Mouse (Mus musculus): ENCODE measurements at regions not wholly inside any gene's neighbourhood (a gene's known extent, or its start where the extent isn't known, plus 50 kb on each side); places are given as distances from the start of the nearest gene placed in this dataset.

DNA sequence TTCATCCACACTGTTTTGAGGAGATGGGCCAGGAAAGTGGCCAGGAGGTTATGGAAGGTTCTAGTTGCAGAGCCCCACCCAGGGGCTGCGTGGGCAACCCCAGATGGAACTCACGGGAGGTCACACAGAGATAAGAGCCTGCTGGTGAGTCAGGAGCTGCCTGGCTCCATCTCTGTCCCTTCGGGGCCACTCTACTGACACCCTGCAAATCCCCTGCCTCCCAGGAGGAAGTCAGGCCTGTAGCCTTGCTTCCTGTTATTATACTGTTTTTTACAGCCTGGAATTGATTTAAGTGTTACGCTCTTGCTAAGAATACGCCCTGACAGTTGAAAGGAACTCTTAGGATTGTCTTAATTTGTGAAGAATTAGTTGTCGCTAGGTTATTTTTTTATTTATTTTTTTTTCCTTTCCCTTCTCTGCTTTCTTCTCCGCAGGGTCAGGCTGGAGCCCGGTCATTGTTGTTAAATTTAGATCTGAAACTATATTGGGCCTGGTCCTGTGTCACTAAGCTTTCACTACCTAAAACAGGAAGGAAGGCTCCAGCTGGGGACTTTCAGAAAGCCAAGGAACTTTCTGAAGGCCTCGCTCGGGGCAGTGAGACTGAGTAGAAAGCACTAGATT, 497.9 kb downstream of the Med13l start:
- no peak for DNase-seq (ENCODE audit: low spot score)

DNA sequence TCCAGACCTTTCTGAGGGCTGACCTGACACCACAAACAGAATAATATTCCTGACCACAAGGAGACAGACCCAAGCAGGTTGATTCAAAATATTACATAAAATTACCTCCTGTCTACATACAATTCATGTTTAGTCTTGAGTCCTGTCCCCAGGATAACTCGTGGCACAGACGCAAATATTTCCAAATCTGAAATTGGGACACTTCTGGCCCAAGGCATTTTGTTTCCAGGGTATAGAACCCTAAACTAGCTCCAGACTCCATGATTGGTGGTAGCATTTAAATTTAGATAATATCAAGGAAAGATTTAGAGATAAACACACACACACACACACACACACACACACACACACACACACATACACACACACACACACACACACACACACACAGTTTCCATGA, 498.7 kb downstream of the Med13l start:
- no peak for DNase-seq (ENCODE audit: low spot score)

DNA sequence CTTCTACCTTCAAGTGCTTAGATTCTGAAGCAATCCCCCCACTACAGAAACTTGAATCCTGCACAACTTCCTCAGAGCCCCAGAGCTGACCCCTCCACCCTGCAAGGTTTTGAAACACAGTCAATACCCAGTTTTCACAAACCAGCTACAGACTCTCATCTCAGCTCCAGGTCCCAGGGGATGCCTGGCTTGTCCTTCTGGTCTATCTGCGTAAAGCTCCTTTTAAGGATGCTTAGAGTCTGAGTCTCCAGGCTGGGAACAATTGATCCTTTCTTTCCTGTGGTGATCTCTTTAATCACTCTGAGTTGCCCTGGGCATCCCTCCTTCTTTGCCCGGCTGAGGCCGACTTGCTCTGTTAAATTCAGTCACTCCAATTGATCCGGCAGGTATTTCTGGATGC, 500.4 kb downstream of the Med13l start:
- DNase-seq (ENCODE audit: low spot score) = no peak

DNA sequence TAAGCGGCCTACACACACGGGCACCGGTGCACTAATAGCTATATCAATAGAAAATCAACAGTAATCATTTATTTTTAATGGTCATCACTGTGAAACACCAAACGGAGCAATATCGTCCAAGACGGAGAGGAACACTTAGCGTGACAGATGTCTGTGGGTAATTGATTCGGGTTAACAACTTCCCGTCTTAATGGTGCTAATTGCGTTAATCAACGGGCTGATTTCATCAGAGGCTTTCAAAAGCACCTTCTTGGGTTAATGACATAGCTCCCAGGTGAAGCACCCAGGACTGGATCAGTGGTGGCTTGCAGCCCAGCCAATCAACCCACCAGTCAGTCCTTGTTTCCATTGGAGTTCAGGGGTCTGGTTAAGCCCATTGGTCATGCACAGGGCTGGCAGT, 502.0 kb downstream of the Med13l start:
- DNase-seq (ENCODE audit: low spot score) = no peak

DNA sequence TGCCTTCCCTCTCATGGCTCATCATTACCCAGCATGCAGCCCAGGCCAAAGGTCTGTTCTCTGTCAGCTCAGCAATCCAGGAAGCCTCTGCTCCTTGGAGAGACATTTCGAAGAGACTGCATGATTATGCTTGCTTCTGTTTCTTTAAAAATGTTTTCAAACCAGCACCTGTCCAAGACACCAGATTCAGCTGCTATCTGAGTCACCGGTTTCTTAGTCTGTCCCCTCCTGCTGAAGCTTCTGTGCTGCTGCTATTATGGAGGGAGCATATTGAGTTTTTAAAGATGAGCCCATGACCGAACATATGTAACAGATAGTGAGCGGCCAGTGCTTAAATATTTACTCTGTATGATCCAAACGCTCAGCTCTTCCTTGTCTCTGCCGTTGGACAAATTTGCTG, 506.2 kb downstream of the Med13l start:
- DNase-seq (ENCODE audit: low spot score) = no peak

DNA sequence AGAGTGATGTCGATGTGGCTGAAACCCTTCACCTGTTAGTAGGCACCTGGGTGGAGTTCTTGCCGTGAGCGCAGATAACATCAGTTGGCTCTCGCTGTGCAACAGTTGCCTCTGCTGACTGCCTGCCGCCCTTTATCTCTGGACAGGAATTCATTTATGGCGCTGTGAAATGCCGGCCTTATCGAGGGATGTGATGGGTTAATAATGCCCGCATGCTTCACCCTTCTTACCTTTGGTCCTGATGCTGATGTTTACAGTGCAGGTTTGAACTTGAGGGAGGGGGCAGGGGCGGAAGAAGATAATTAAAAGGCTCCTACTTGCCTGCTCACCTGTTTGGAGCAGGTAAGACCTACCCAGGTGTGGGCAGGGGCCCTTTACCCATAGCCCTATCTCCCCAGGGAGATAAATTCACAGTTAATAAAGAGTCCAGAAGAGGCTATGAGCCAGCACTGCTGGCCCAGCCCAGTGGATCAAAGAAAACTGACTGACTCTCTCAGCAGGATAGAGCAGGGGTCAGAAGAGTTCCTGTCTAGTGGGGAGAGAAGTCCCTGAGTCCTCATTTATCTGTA, 509.4 kb downstream of the Med13l start:
- DNase-seq (ENCODE audit: low spot score) = no peak

DNA sequence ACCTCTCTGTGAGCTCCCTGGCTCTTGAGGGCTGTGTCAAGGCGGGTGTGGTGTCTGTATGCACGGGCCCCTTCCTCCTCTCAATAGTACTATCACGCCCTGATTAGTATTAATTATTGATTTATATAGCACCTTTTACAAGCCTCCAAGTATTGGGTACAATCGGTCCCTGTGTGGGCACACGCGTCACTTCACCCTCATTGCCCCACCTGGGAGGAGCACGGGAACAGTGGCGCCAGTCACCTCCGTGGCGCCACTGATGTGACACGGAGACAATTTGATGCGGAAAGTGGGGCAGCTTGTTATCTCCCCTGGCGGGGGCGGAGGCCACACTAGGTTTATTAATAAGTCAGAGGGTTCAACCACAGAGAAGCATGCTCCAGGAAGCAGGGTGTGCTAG, 512.2 kb downstream of the Med13l start:
- DNase-seq (ENCODE audit: low spot score) = no peak

DNA sequence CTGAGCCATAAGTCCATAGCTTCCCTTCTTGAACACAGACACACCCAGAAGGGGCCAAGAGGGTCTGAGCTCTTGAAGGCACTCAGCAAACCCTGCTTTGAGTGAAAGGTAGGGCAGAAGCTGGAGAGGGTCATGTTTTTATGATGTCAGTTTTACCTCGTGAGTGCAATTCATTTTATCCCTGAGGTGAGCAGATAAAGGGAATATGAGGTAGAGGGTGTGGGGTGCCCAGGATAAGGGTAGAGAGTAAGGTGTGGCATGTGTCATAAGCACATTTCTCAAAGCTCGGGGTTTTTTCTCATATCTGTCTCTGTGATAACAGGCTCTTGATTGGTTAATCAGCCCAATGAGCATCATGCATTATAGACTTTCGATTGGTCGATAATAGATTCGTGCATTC, 520.3 kb downstream of the Med13l start:
- DNase-seq (ENCODE audit: low spot score) = no peak

DNA sequence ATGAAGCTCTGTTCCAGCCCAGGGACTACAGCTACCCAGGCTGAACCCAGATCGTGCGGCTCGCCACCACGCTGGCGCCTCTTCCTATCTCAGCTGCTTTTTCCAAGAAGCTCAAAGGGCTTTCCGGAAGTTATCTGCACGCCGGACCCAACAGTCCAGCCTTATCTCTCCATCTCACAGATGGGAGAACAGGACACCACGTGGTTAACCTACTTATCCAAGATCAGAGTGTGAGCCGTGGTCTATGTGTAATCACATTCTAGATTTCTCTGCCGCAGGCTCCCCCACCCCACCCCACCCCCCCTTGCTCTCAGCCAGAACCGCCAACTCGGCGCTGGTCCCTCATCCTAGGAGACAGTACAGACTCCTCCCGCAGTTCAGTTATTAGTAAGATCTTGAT, 522.4 kb downstream of the Med13l start:
- no peak for DNase-seq (ENCODE audit: low spot score)

DNA sequence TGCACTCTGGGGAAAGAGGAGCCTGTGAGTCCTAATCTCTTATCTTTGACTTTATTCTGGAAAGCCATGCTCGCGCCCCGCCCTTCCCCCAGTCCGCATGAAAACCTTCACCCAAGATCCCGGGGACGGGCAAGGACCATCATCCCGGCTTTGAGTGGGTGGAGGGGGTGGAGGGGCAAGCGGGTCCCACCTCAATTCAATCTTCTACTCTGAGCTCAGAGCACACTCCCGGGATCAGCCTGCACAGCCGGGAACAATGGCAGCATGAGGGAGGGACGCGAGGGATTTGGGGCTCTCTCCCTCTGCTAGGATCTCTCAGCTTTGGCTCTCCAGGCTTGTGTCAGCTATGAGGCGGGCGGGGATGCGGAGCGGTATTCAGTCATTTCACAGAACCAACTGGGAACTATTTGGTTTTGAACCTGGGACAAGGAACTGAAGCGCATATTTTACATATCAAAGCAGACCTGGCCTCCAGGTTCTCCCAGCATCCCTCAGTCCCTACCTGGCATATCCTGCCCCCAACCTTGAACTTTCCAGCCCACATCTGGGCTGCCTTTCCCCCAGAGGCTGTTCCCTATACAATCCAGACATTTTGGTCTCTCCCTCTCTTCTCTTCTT, 537.2 kb downstream of the Med13l start:
- no peak for DNase-seq (ENCODE audit: low spot score)

DNA sequence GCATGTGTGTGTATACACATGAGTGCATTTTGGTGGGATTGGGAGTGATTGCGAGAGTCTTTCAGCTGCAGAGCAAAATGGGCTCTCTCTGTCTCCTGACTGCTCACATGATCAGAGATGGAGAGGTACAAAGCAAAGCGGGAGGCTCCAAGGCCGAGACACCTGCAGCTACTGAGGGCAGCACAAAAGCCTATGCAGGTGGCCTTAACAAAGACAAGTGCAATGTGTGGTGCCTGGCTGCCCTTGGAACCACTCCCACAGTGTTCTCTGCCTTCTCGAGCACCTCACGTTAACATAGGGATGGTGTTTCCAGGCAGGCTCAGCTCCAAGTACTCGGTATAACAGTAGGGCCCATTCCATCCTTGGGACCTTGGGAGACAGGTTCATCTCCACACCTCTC, 539.3 kb downstream of the Med13l start:
- DNase-seq (ENCODE audit: low spot score) = no peak

DNA sequence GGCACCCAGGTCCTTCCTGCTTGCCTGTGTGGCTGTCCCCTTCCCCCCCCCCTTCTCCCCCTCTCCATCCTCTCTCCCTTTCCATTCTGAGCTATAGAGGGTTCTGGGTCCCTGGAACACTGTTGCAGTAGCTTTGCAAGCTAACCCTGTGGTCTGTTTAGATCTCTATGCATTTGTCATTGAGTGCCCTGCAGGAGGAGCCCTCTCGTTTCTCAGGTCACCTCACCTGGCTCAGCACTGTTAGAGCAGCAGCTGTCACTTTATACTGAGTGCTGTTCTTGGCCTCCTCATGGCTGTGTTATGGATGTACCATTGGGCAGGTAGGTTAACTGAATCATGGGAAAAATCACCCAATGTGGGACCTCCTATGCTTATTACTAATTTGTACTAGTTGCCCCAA, 543.0 kb downstream of the Med13l start:
- no peak for DNase-seq (ENCODE audit: low spot score)

DNA sequence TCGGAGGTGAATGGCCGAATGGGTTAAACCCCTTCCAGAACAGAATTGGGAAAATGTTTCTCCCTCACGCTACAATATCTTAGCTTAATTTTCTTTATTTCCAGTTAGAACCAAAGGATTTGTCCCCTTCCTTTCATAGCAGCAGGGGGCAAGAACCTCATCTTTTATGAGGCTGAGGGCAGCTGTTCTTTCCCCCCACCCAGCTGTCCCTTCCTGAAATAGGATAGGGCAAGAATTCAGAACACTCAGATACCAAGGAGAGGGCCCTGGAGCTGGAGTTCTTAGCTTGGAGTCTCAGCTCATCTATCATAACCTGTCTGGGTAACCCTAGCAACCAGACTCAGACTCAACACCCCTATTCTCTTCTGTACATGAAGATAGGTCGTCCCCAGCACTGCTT, 547.4 kb downstream of the Med13l start:
- no peak for DNase-seq (ENCODE audit: low spot score)

DNA sequence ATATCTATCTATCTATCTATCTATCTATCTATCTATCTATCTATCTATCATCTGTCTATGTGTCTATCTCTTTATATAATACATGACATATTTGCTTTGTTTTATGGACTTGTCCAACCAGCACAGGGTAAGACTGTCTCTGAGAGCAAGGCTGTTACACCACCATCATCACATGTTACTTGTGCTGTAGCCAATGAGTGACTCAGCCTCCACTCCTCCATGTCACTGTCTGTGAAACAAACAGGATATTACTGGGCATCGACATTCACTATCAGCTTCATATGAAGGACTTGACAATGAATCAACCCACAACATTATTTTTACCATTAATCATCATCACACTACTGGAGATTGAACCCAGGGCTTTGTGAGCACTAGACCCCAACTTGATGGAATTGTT, 549.0 kb downstream of the Med13l start:
- no peak for DNase-seq (ENCODE audit: low spot score)

DNA sequence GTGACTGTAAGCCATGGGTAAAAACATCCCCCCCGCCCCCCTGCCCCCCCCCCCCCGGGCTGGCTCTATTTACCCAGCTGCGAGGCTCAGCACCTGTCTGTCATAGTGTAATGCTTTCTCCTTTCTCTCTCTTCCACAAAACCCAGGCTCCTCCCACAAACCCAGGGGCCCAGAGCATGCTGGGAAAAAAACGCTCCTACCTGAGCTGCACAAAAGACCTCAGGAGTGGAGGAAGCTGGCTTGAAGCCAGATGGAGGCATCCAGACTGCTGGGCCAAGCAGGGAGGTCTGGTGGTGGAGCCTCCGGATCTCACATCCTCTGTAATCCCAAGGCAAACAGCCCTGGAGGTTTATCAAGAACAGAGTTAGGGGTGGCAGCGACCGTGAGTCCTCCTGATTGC, 553.6 kb downstream of the Med13l start:
- DNase-seq (ENCODE audit: low spot score) = no peak

DNA sequence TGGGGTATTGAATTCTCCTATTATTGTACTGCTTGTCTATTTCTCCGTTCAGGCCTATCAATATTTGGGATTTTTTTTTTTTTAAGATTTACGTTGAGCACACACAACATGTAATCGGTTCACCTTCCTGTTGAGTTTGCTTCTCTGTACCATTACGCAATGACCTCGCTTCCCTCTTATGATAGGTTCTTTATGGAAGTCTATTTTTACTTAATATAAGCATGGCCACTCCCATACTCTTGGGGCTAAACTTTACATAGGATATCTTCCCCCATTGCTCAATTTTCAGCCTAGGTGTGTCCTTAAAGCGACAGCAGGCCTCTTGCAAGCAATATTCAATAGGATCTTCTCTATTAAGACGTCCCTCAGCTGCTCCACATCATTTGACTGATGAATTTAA, 544.7 kb upstream of the Tbx3 start:
- no peak for DNase-seq (ENCODE audit: low spot score)

DNA sequence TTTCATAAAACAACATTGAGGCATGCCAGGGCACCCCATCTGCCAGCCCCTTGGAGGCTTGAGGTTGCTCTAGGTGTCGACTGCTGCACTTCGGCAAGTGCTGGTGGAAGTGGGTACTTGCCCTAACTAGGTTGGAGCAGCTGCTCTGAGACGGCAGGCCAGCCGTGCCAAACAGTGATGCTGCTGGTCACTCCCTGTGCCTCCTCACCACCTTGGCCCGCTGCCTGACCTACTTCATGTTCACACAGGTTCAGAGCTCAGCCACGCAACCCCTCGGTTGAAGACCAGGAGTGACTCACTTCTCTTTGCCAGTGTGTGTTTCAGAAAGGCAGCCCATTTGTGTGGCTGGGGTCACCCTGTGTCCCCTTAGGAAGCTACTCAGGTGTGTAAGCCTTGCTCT, 540.3 kb upstream of the Tbx3 start:
- no peak for DNase-seq (ENCODE audit: low spot score)

DNA sequence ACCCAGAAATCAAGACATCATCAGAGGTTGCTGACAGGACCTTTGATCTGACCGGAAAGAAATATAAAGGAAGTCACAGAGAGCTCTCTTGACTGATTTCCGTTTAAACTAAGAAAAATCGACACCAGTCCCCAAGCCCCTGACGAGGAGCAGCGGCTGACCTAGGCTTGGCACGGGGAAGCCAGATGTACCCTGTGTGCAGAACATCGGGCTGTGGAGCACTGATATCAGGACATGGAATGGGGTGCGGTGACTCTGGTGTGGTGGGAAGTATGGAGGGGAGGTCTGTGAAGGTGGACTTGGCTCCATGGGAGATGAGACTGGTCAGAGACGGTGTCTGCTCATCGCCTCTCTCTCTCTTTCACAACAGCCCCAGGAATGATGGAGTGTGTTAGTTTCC, 539.0 kb upstream of the Tbx3 start:
- no peak for DNase-seq (ENCODE audit: low spot score)

DNA sequence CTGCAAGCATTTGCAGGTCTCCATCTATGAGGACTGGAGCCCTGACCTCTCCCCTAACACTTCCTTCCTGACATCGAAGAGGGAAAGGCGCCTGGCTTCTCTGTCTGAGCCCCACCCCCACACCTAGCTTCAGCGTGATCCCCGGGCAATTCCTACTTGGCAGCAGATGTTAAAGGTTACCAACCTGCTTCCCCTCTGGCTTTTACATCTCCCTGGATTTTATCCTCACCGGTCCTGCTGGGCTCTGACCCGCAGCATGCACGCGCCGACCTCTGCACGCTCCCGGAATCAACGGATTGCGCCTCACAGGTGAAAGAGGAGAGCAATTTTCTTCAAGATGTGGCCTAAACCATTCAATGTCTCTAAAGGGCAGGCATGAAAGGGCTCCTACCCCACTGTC, 537.1 kb upstream of the Tbx3 start:
- no peak for DNase-seq (ENCODE audit: low spot score)

DNA sequence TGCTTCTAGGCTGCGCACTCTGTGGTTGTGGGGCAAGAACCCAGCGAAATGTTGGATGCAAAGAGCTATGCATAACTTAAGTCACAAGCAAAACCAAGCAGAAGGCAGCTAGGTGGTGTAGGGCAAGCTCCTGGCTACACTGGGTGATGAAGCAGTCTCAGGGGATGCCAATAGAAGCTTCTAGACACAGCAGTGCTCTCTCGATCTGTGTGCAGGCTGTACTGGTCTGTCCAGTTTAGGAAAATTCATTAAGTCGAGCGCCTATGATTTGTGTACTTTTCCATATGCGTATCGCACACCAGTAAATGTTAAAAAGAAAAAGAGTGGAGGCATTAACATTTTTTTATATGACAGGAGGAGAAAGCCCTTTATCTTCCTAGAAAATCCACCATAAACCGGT, 533.6 kb upstream of the Tbx3 start:
- no peak for DNase-seq (ENCODE audit: low spot score)

DNA sequence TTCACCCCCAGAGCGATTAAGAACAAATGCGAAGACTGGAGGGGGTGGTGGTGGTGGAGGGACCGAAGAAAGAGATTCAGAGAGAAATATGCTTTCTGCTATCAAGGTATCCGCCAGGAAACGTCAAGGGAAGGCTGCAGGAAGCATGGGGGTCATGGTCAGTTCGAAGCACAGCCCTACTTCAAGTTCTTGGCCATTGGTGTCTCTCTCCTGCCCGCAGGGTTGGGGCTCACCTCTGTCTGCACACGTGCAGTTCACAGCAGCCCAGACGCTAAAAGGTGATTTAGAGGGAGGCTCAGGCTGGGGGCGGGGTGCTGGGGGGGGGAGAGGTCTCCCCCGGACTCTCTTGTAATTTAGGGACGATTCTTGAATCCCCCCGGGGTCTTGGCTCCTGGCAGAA, 533.1 kb upstream of the Tbx3 start:
- DNase-seq (ENCODE audit: low spot score) = no peak

DNA sequence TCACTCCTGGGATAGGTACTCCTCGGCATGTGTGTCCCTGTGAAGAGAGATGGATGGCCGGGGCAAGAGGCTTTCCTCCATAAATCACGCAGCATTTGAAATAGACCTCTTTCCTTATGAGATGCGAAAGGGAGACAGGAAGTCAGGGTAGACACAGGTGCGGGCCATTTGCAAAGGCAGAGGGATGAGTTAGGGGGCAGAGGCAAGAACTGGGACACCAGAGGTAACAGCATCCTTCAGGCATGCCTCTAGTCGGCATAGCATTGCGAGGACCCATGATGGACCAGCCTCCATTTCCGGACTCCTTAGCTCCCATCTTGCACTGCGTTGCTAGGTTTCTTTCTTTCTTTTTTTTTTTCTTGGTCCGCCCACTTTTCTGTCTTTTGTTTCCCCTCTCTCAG, 532.6 kb upstream of the Tbx3 start:
- DNase-seq (ENCODE audit: low spot score) = no peak

DNA sequence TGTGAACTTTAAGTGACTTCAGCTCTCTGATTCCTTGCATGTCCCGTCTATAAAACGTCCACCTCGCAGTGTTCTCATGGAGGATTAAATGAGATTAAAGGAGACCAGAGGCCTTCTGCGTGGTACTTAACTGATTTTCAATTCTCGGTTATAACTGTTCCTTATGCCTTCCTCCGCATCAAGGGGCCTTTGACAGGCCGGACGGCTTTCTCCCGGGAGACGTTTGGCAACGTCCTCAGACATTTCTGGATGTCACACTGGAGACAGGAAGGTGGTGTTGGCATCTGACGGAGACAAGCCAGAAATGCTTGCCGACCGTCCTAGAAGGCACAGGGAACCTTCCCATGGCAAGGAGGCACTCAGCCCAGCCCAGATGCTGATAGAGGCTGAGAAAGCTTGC, 532.2 kb upstream of the Tbx3 start:
- DNase-seq (ENCODE audit: low spot score) = no peak

DNA sequence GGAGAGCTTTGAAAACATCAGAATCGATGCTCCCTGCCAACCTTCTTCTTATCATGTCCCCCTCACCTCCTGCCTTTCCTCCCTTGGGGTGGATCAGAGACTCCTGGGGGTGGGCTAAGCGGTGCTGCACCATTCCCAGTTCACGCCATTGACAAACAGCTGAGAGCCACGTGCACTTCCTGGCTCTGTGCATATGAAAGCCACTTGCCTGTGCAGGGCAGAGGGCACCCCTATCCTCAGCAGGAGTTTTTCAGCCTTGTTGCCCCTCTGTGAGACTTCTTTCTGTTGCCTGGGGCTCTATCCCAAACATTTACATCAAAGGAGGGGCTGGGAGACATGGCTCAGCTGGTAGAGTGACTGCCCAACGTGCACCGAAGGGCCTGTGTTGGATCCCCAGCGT, 531.1 kb upstream of the Tbx3 start:
- DNase-seq (ENCODE audit: low spot score) = no peak

Data from urinary bladder, postnatal 10 days (tissue).